Mouse (Mus musculus) forebrain, embryonic 11.5 days (tissue): ENCODE results near the gene Tle3. TPM values are rescaled to one million over a fixed set of nuclear protein-coding genes. Genes with fewer than 3 reads are reported as not detected.

Experiments used
- ATAC-seq: fragments of 200-750 bp; cut with Nextera tagmentation; replicated peaks from 2 replicates; pipeline ENCODE4 v1.8.0; 2017; ENCODE audit warnings: moderate TSS enrichment; ENCODE audit not compliant: low FRiP score
- DNase-seq: peaks from one replicate; pipeline ENCODE4 v3.0.0-alpha.2; 2017; ENCODE audit warnings: low spot score
- H3K27ac ChIP-seq: fragments of 300-500 bp; sonication (generic); 2 replicates; pipeline ENCODE4 v1.5.1; 2014; ENCODE audit warnings: low read depth, low read length
- H3K27me3 ChIP-seq: fragments of 300-500 bp; sonication (generic); 2 replicates; pipeline ENCODE4 v1.6.1; 2014; ENCODE audit warnings: mild to moderate bottlenecking, low read length, mixed read lengths; ENCODE audit not compliant: control insufficient read depth, insufficient read depth
- H3K36me3 ChIP-seq: fragments of 300-500 bp; sonication (generic); 2 replicates; pipeline ENCODE4 v1.6.1; 2014; ENCODE audit warnings: mild to moderate bottlenecking, low read length, moderate library complexity, mixed read lengths; ENCODE audit not compliant: control insufficient read depth, insufficient read depth
- H3K4me1 ChIP-seq: fragments of 300-500 bp; sonication (generic); replicated peaks from 2 replicates; pipeline ENCODE4 v1.6.1; 2014; ENCODE audit warnings: low read length, mixed read lengths; ENCODE audit not compliant: control insufficient read depth, insufficient read depth
- H3K4me2 ChIP-seq: fragments of 300-500 bp; sonication (generic); 2 replicates; pipeline ENCODE4 v1.6.1; 2014; ENCODE audit warnings: low read depth, mild to moderate bottlenecking, low read length, moderate library complexity, mixed read lengths; ENCODE audit not compliant: severe bottlenecking
- H3K4me3 ChIP-seq: fragments of 300-500 bp; sonication (generic); 2 replicates; pipeline ENCODE4 v1.5.1; 2014; ENCODE audit warnings: low read depth, low read length
- H3K9ac ChIP-seq: fragments of 300-500 bp; sonication (generic); 2 replicates; pipeline ENCODE4 v1.6.1; 2014; ENCODE audit warnings: low read length
- H3K9me3 ChIP-seq: fragments of 300-500 bp; sonication (generic); 2 replicates; pipeline ENCODE4 v1.6.1; 2016; ENCODE audit warnings: low read length, mixed read lengths; ENCODE audit not compliant: control insufficient read depth
- WGBS: fragments of 180-500 bp; shearing (Covaris S2); extraction: QIAGEN DNeasy Blood & Tissue Kit; methylation state at CpG from one replicate; pipeline ENCODE4 v1.1.7; 2014; 5-methylcytosine and 5-hydroxymethylcytosine counted together
- polyA plus RNA-seq: library from polyadenylated mRNA; unstranded; fragments of >200 nt; fragmentation: Nextera tagmentation; extraction: Ambion mirVana; gene quantifications from 2 replicates; pipeline ENCODE4 v1.2.1, GENCODE M21; 2014

The Tle3 gene
- polyA plus RNA-seq, 1 experiment from 2014 or later = 58.2 TPM

DNA sequence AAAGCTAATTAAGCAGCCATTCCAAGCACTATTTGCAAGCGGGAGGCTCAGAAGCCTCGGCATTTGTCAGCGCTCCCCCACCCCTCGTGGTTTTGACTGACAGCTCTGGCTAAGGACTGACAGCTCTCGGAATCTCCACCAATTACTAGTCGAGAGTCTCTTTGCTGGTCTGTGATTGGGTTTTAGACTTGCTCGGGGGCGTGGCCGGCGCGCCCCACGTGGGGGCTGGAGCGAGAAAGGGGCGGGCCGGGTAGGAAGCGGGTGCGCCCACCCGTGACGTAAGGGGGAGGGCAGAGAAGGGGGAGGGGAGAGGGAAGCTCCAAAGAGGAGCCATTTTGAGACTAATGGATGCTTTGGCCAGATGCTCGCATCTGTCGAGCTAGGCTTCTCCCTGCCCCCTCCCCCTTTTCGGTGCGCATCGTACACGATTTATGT is 1.7 kb upstream of the Tle3 start:
- WGBS = 1% methylated on average over 25 of the region's 25 CpGs
- ATAC-seq = peak; percentile 82
- Histone ChIP-seq H3K4me3 (peak overlapping the region; percentile 99), H3K36me3 (no peaks in the 10 kb centered on the region), H3K4me2 (peak overlapping the region; percentile 98), H3K9me3 (no peaks in the 10 kb centered on the region), H3K27me3 (peaks cover 13% of the 10 kb centered on the region), H3K4me1 (peaks cover 20% of the 10 kb centered on the region), H3K27ac (peak overlapping the region; percentile 92), H3K9ac (peak overlapping the region; percentile 76)
- DNase-seq = peak; percentile 100

DNA sequence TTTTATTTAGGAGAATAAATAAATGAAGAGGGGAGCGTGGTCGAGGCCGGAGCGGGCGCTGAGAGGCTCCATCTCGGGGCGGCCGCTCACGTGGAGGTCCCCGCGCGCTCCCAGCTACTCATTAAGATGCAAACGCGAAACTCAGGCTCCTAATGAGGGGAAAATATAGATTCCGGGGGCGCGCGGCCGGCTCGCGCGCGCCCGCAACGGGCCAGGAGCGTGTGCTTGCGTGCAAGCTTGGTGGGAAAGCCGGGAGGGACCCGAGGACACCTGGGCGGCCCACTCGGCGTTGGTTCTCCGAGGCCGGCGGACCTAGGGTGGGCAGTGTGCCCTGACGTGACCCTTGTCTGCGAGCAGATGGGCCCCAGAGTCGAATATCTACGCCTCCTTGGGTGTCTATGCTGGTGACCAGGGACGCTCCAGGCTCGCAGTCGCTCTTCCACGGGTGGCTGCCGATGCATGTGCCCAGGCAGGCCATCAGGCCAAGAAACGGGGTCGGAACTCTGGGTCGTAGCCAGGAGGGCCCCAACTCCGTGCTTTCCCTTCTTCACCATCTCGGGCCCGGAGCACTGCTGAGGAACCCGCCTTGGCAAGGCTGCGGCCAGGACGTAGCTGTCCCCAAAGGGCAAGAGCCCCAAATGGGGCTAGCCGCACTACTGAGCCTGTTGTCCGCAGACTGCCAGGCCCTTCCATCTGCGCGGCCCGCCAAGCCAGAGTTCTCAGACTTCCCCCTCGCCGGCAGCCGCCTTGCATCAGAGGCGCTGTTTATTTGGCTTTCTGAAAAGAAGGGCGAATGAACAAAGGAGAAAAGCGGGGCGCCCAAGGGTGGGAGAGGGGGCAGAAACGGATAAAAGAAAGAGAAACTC is 1.0 kb upstream of the Tle3 start:
- Histone ChIP-seq H3K9me3 (no peaks in the 10 kb centered on the region), H3K4me2 (peak overlapping the region; percentile 98), H3K36me3 (no peaks in the 10 kb centered on the region), H3K9ac (peak overlapping the region; percentile 76), H3K27ac (peak overlapping the region; percentile 92), H3K4me3 (peak overlapping the region; percentile 99), H3K27me3 (peaks cover 13% of the 10 kb centered on the region), H3K4me1 (peaks cover 26% of the 10 kb centered on the region)
- whole genome bisulfite sequencing = under 1% methylated on average over 66 of the region's 66 CpGs
- DNase-seq (peak; percentile 86), ATAC-seq (peak; percentile 23)

- Histone ChIP-seq H3K9ac (peak overlapping the region; percentile 100), H3K4me3 (peak overlapping the region; percentile 99), H3K9me3 (no peaks in the 10 kb centered on the region), H3K27ac (peak overlapping the region; percentile 92), H3K27me3 (peaks cover 3% of the 10 kb centered on the region), H3K4me2 (peak overlapping the region; percentile 98), H3K4me1 (peaks cover 40% of the 10 kb centered on the region), H3K36me3 (no peaks in the 10 kb centered on the region)
- WGBS = under 1% methylated on average over 42 of the region's 42 CpGs
- peak; percentile 13 for ATAC-seq
- DNase-seq = no peak
Measured at GRCm38 (mm10) chr9:61372510-61372975, 377 bp downstream of the Tle3 start.

DNA sequence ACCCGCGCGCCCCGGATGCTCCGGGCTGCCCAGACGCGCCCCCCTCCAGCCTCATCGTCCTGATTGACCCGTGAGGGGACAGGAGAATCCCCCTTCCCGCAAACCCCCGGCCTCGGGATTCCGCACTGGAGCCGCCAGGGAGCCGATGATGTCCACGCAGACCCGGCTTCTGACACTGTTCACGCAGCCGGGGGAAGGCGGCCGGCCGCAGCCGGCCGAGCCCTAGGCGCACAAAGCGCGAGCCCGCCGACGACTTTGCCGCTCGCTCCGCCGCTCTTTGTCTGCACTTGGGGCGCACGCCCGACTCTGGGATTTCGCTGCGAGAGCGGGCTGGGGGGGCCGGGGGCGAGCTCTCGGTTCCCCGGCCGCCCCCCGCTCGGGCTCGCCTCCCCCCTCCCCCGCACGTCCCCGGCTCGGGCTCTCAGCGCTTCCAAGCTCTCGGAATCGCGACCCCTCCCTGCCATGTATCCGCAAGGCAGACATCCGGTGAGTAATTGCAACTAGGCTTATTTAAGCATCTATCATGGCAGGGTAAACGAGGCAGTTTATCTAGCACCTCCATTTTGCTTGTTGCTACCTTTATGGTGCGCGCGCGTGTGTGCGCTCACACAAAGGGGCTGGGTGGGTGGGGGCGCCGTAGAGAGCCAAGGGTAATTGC is 939 bp downstream of the Tle3 start:
- H3K36me3 ChIP-seq = no peaks in the 10 kb centered on the region
- DNase-seq (peak; percentile 82), ATAC-seq (no peak)
- H3K27me3 ChIP-seq = no peaks in the 10 kb centered on the region
- peaks cover 45% of the 10 kb centered on the region for H3K4me1 ChIP-seq
- H3K4me2 ChIP-seq = peak overlapping the region; percentile 98
- peak overlapping the region; percentile 99 for H3K4me3 ChIP-seq
- under 1% methylated on average over 65 of the region's 66 CpGs for WGBS
- peak overlapping the region; percentile 92 for H3K27ac ChIP-seq
- H3K9me3 ChIP-seq = no peaks in the 10 kb centered on the region
- peak overlapping the region; percentile 100 for H3K9ac ChIP-seq

- ATAC-seq (no peak), DNase-seq (peak; percentile 83)
- Histone ChIP-seq H3K9ac (peak overlapping the region; percentile 100), H3K9me3 (no peaks in the 10 kb centered on the region), H3K27me3 (no peaks in the 10 kb centered on the region), H3K4me3 (peak overlapping the region; percentile 99), H3K4me1 (peaks cover 49% of the 10 kb centered on the region), H3K27ac (peak overlapping the region; percentile 92), H3K36me3 (no peaks in the 10 kb centered on the region), H3K4me2 (peak overlapping the region; percentile 98)
- 0% methylated on average over 23 of the region's 23 CpGs for WGBS
Measured at GRCm38 (mm10) chr9:61373634-61373941, 1.4 kb downstream of the Tle3 start.

DNA sequence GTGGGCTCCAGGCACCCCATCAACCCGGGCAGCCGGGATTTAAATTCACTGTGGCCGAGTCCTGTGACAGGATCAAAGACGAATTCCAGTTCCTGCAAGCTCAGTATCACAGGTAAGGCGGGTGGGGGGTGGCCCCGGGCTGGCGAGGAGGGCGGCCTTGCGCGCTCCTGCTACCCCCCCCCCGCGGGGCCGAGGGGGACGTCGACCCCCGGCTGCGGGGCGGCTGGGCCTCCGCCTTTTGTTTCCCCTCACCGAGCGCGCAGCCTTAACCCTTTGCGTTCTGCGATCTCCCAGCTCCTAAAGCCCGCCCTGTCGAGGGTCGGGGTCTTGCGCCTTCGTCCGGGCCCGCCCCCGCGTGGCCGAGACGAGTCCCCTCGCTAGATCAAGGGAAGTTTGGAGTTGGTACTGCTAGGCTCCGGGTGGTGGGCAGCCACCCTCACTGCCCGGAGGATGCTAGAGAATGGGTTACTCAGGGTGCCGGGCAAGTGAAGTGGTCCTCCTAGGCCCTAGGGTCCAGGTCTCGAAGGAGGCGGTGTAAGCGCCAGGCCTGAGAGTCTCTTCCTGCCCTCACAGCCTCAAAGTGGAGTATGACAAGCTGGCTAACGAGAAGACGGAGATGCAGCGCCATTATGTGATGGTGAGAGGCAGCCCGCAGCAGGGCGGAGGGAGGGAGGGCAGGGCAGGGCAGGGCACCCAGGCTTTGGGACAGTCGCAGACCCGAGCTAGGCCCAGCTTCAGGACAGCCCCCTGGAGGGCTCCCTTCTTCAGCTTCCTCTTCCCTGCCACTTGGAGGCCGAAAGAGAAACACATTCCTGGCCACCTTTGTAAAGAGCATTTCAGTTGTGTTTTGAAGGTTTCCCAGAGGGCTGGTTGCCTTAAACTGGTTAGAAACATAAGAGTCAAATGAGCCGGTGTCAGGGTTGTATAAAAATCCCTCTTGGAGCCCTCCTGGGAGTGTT is 2.1 kb downstream of the Tle3 start:
- ATAC-seq = no peak
- peak overlapping the region; percentile 92 for H3K27ac ChIP-seq
- H3K9me3 ChIP-seq = no peaks in the 10 kb centered on the region
- H3K4me2 ChIP-seq = peak overlapping the region; percentile 98
- DNase-seq = peak; percentile 89
- H3K9ac ChIP-seq = peak overlapping the region; percentile 100
- under 1% methylated on average over 49 of the region's 51 CpGs for WGBS
- H3K27me3 ChIP-seq = no peaks in the 10 kb centered on the region
- peaks cover 51% of the 10 kb centered on the region for H3K4me1 ChIP-seq
- H3K36me3 ChIP-seq = 0 out of 2 replicates have a peak, but pooled peaks cover 3% of the 10 kb centered on the region
- peak overlapping the region; percentile 99 for H3K4me3 ChIP-seq

GRCm38 (mm10) chr9:61375002-61375401 is 2.8 kb downstream of the Tle3 start:
- Histone ChIP-seq H3K9ac (peak overlapping the region; percentile 100), H3K4me2 (peak overlapping the region; percentile 98), H3K4me3 (peak overlapping the region; percentile 99), H3K9me3 (no peaks in the 10 kb centered on the region), H3K36me3 (0 out of 2 replicates have a peak, but pooled peaks cover 3% of the 10 kb centered on the region), H3K4me1 (peaks cover 52% of the 10 kb centered on the region), H3K27ac (no peak overlapping the region), H3K27me3 (no peaks in the 10 kb centered on the region)
- WGBS = 13% methylated on average over 5 of the region's 5 CpGs
- ATAC-seq (no peak), DNase-seq (no peak)
